Mouse (Mus musculus): ENCODE measurements at regions not wholly inside any gene's neighbourhood (a gene's known extent, or its start where the extent isn't known, plus 50 kb on each side); places are given as distances from the start of the nearest gene placed in this dataset.

DNA sequence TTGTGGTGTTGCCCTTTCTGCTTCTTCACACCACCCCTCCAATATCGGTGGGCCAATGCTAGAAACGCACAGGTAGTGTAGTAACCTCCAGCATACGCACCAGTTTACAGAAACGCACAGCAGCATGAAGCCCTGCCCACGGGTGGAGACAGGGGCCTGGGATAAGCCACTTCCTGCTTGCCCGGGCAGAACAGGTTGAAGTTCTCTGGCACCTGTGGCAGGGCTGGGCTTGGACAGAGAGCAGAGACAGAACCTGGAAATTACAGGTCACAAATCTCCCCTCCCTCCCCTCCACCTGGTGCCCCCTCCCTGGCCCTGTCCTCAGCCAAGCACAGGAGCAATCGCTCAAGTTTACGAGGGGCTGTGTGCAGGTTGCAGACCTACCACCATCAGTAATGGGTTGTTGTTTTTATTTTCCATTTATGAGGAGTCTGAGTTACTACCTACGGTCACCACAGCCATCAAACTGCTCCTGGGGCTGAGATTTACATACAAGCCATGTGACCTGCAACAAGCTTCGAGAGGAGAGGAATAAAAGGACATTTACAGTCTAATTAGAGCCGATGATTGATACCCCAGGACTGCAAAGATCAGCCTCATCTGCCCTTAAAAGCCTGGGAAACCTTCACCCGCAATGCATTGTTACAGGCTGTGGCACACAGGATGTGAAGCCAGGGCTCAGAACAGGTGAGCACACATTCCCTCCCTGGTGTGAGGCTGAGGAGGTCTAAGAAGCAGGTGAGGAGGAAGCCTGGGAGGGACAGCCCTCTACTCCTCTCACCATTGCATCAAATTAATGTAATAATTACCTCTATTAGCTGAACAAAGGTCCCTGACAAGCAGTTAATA, 93.2 kb downstream of the Gm826 start:
- Histone ChIP-seq H3K27ac (ENCODE audit: low read depth, low read length) (no peak overlapping the region), H3K9ac (replicated peaks; ENCODE audit: low read length, poor library complexity, severe bottlenecking) (no peak overlapping the region), H3K36me3 (ENCODE audit: insufficient read depth, low read length) (no peaks in the 10 kb centered on the region), H3K4me1 (ENCODE audit: insufficient read depth, low read length) (no peaks in the 10 kb centered on the region; the same call in 1 of the 2 replicates), H3K4me3 (ENCODE audit: low read depth, low read length) (no peak overlapping the region), H3K4me2 (ENCODE audit: low read depth, low read length, poor library complexity, severe bottlenecking) (no peak overlapping the region), H3K9me3 (ENCODE audit: low read length) (no peaks in the 10 kb centered on the region), H3K27me3 (ENCODE audit: insufficient read depth, low read length) (no peaks in the 10 kb centered on the region)
- no peak for DNase-seq (ENCODE audit: low spot score)
- no peak for ATAC-seq (ENCODE audit: low FRiP score)
- WGBS, result 85% methylated on average over 12 of the region's 12 CpGs
- no peak for TF ChIP-seq CTCF (IDR thresholded peaks at IDR 0.05)

GRCm38 (mm10) chr2:160237436-160238104, 96.4 kb downstream of the Gm826 start:
- DNase-seq (ENCODE audit: low spot score) (no peak), ATAC-seq (ENCODE audit: low FRiP score) (no peak)
- H3K9me3 ChIP-seq (ENCODE audit: low read length), result 0 out of 2 replicates have a peak, but pooled peaks cover 3% of the 10 kb centered on the region
- no peak overlapping the region for H3K9ac ChIP-seq (replicated peaks; ENCODE audit: low read length, poor library complexity, severe bottlenecking)
- 81% methylated on average over 3 of the region's 3 CpGs for WGBS
- H3K27ac ChIP-seq (ENCODE audit: low read depth, low read length), result no peak overlapping the region
- no peak overlapping the region for H3K4me2 ChIP-seq (ENCODE audit: low read depth, low read length, poor library complexity, severe bottlenecking)
- H3K4me3 ChIP-seq (ENCODE audit: low read depth, low read length), result no peak overlapping the region
- H3K36me3 ChIP-seq (ENCODE audit: insufficient read depth, low read length), result no peaks in the 10 kb centered on the region
- H3K27me3 ChIP-seq (ENCODE audit: insufficient read depth, low read length), result no peaks in the 10 kb centered on the region
- TF ChIP-seq CTCF (IDR thresholded peaks at IDR 0.05), result no peak
- no peaks in the 10 kb centered on the region for H3K4me1 ChIP-seq (ENCODE audit: insufficient read depth, low read length)

GRCm38 (mm10) chr2:160236806-160237205, 97.2 kb downstream of the Gm826 start:
- Histone ChIP-seq H3K27ac (ENCODE audit: low read depth, low read length) (no peak overlapping the region), H3K27me3 (ENCODE audit: insufficient read depth, low read length) (no peaks in the 10 kb centered on the region), H3K36me3 (ENCODE audit: insufficient read depth, low read length) (no peaks in the 10 kb centered on the region), H3K9me3 (ENCODE audit: low read length) (0 out of 2 replicates have a peak, but pooled peaks cover 3% of the 10 kb centered on the region), H3K4me3 (ENCODE audit: low read depth, low read length) (no peak overlapping the region), H3K4me1 (ENCODE audit: insufficient read depth, low read length) (no peaks in the 10 kb centered on the region), H3K4me2 (ENCODE audit: low read depth, low read length, poor library complexity, severe bottlenecking) (no peak overlapping the region), H3K9ac (replicated peaks; ENCODE audit: low read length, poor library complexity, severe bottlenecking) (no peak overlapping the region)
- 83% methylated on average over 7 of the region's 7 CpGs for WGBS
- no peak for DNase-seq (ENCODE audit: low spot score)
- ATAC-seq (ENCODE audit: low FRiP score), result no peak
- no peak for TF ChIP-seq CTCF (IDR thresholded peaks at IDR 0.05)

GRCm38 (mm10) chr2:160230786-160231185, 103.2 kb downstream of the Gm826 start:
- 0 out of 2 replicates have a peak, but pooled peaks cover 3% of the 10 kb centered on the region for H3K9me3 ChIP-seq (ENCODE audit: low read length)
- no peak overlapping the region for H3K9ac ChIP-seq (replicated peaks; ENCODE audit: low read length, poor library complexity, severe bottlenecking)
- no peaks in the 10 kb centered on the region for H3K4me1 ChIP-seq (ENCODE audit: insufficient read depth, low read length)
- WGBS, result 72% methylated on average over 8 of the region's 8 CpGs
- no peak overlapping the region for H3K4me2 ChIP-seq (ENCODE audit: low read depth, low read length, poor library complexity, severe bottlenecking)
- TF ChIP-seq CTCF (IDR thresholded peaks at IDR 0.05), result no peak
- DNase-seq (ENCODE audit: low spot score), result no peak
- no peak for ATAC-seq (ENCODE audit: low FRiP score)
- H3K27ac ChIP-seq (ENCODE audit: low read depth, low read length), result no peak overlapping the region
- no peaks in the 10 kb centered on the region for H3K36me3 ChIP-seq (ENCODE audit: insufficient read depth, low read length)
- H3K4me3 ChIP-seq (ENCODE audit: low read depth, low read length), result no peak overlapping the region
- no peaks in the 10 kb centered on the region for H3K27me3 ChIP-seq (ENCODE audit: insufficient read depth, low read length)

- H3K4me3 ChIP-seq (ENCODE audit: low read depth, low read length), result no peak overlapping the region
- 61% methylated on average over 8 of the region's 8 CpGs for WGBS
- no peaks in the 10 kb centered on the region for H3K27me3 ChIP-seq (ENCODE audit: insufficient read depth, low read length)
- no peak overlapping the region for H3K27ac ChIP-seq (ENCODE audit: low read depth, low read length)
- ATAC-seq (ENCODE audit: low FRiP score) (no peak), DNase-seq (ENCODE audit: low spot score) (no peak)
- no peak overlapping the region for H3K4me2 ChIP-seq (ENCODE audit: low read depth, low read length, poor library complexity, severe bottlenecking)
- no peaks in the 10 kb centered on the region for H3K36me3 ChIP-seq (ENCODE audit: insufficient read depth, low read length)
- TF ChIP-seq CTCF (IDR thresholded peaks at IDR 0.05), result no peak
- H3K4me1 ChIP-seq (ENCODE audit: insufficient read depth, low read length), result no peaks in the 10 kb centered on the region
- no peak overlapping the region for H3K9ac ChIP-seq (replicated peaks; ENCODE audit: low read length, poor library complexity, severe bottlenecking)
- H3K9me3 ChIP-seq (ENCODE audit: low read length), result no peaks in the 10 kb centered on the region
These were observed 105.5 kb downstream of the Gm826 start for GRCm38 (mm10) chr2:160228331-160229035.
